Mouse (Mus musculus) lung, postnatal 25 days (tissue): Measurements from ENCODE around the gene Amhr2.

Experiments used
- DNase-seq: peaks from one replicate; pipeline ENCODE4 v3.0.0; 2022; ENCODE audit warnings: low spot score

Gene Amhr2

GRCm38 (mm10) chr15:102445146-102445545 is at the start of gene Amhr2:
Gene Amhr2, plus strand, starts transcription at chr15:102445367.
- no peak for DNase-seq

- DNase-seq: no peak
Measured at GRCm38 (mm10) chr15:102398629-102399028, 46.5 kb upstream of the Amhr2 start.

GRCm38 (mm10) chr15:102399229-102400221 is 45.6 kb upstream of the Amhr2 start:
- DNase-seq: peak; percentile 97

GRCm38 (mm10) chr15:102400476-102401045 is 44.6 kb upstream of the Amhr2 start:
- no peak for DNase-seq

GRCm38 (mm10) chr15:102401278-102401677 is 43.9 kb upstream of the Amhr2 start:
- no peak for DNase-seq

GRCm38 (mm10) chr15:102402210-102402609 is 43.0 kb upstream of the Amhr2 start:
- no peak for DNase-seq

- DNase-seq: no peak
Measured at GRCm38 (mm10) chr15:102404608-102405488, 40.3 kb upstream of the Amhr2 start.

GRCm38 (mm10) chr15:102405489-102406195 is 39.5 kb upstream of the Amhr2 start, which contains the start of gene Sp1:
Gene Sp1, plus strand, starts transcription at chr15:102406143.
- DNase-seq: peak; percentile 100

GRCm38 (mm10) chr15:102406196-102406911 is 38.8 kb upstream of the Amhr2 start:
- DNase-seq: peak; percentile 86

- DNase-seq: no peak
Measured at GRCm38 (mm10) chr15:102406912-102407580, 38.1 kb upstream of the Amhr2 start.

GRCm38 (mm10) chr15:102407681-102408557 is 37.2 kb upstream of the Amhr2 start:
- no peak for DNase-seq

GRCm38 (mm10) chr15:102408558-102409130 is 36.5 kb upstream of the Amhr2 start:
- DNase-seq: no peak

- no peak for DNase-seq
Measured at GRCm38 (mm10) chr15:102409286-102409685, 35.9 kb upstream of the Amhr2 start.

GRCm38 (mm10) chr15:102411077-102411476 is 34.1 kb upstream of the Amhr2 start:
- DNase-seq: no peak

GRCm38 (mm10) chr15:102413687-102414086 is 31.5 kb upstream of the Amhr2 start:
- DNase-seq: no peak

GRCm38 (mm10) chr15:102417524-102417923 is 27.6 kb upstream of the Amhr2 start:
- DNase-seq: no peak

- DNase-seq: no peak
Measured at GRCm38 (mm10) chr15:102420986-102421385, 24.2 kb upstream of the Amhr2 start.

- peak; percentile 70 for DNase-seq
Measured at GRCm38 (mm10) chr15:102421437-102421836, 23.7 kb upstream of the Amhr2 start.
